Mouse (Mus musculus) liver, embryonic 15.5 days (tissue): ENCODE measurements at regions not wholly inside any gene's neighbourhood (a gene's known extent, or its start where the extent isn't known, plus 50 kb on each side); places are given as distances from the start of the nearest gene placed in this dataset.

ENCODE experiments used
- ATAC-seq: fragments of 200-750 bp; cut with Nextera tagmentation; 2 replicates; pipeline ENCODE4 v1.8.0; 2017; ENCODE audit warnings: moderate number of reproducible peaks, mild to moderate bottlenecking, moderate library complexity; ENCODE audit not compliant: insufficient read depth
- H3K27ac ChIP-seq: fragments of 300-500 bp; sonication (generic); replicated peaks from 2 replicates; pipeline ENCODE4 v1.5.1; 2015; ENCODE audit warnings: mild to moderate bottlenecking, inconsistent platforms
- H3K27me3 ChIP-seq: fragments of 300-500 bp; sonication (generic); 2 replicates; pipeline ENCODE4 v1.6.1; 2015; ENCODE audit warnings: mild to moderate bottlenecking, inconsistent platforms
- H3K36me3 ChIP-seq: fragments of 300-500 bp; sonication (generic); replicated peaks from 2 replicates; pipeline ENCODE4 v1.6.1; 2015; ENCODE audit warnings: moderate library complexity, mild to moderate bottlenecking, inconsistent platforms
- H3K4me1 ChIP-seq: fragments of 300-500 bp; sonication (generic); replicated peaks from 2 replicates; pipeline ENCODE4 v1.6.1; 2015; ENCODE audit warnings: inconsistent platforms
- H3K4me2 ChIP-seq: fragments of 300-500 bp; sonication (generic); 2 replicates; pipeline ENCODE4 v1.6.1; 2015; ENCODE audit warnings: moderate library complexity, mild to moderate bottlenecking, inconsistent platforms
- H3K4me3 ChIP-seq: fragments of 300-500 bp; sonication (generic); replicated peaks from 2 replicates; pipeline ENCODE4 v1.5.1; 2015; ENCODE audit warnings: mild to moderate bottlenecking, inconsistent platforms
- H3K9ac ChIP-seq: fragments of 300-500 bp; sonication (generic); 2 replicates; pipeline ENCODE4 v1.6.1; 2015; ENCODE audit warnings: moderate library complexity, mild to moderate bottlenecking, inconsistent platforms
- H3K9me3 ChIP-seq: fragments of 300-500 bp; sonication (generic); replicated peaks from 2 replicates; pipeline ENCODE4 v1.6.1; 2016; ENCODE audit warnings: inconsistent platforms
- WGBS: fragments of 180-500 bp; shearing (Covaris S2); methylation state at CpG from one replicate; pipeline ENCODE4 v1.1.7; 2015; ENCODE audit warnings: mixed read lengths; ENCODE audit not compliant: insufficient replicate concordance; 5-methylcytosine and 5-hydroxymethylcytosine counted together

DNA sequence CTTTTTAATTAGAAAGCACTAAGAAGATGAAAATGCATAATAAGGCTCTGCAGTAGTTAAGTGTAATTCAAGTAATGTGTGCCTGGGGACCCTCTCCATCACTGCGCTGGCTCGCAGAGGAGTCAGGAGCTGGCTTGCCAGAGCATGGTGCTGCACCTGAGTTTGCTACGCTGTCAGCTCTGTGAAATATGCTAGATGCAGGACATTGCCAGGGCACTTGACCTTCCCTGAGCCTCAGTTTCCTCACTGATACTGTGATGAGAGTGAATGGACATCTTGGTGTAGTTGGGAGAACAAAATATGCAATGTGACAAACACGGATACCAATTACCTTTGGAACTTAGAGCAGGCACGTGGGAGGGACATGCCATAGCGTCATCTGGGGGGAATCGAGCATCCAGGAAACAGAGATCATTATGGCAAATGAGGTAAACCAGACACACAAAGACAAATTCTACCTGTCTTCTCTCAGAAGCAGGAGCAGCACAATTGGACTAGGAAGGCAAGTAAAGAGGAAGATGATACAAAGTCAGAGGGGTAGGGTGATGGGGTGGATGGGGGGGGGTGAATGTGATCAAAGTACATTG lies 133.6 kb upstream of the Slco3a1 start:
- Histone ChIP-seq H3K4me3 (no peak overlapping the region), H3K4me2 (no peak overlapping the region), H3K9ac (no peak overlapping the region), H3K27ac (no peak overlapping the region), H3K9me3 (no peaks in the 10 kb centered on the region), H3K36me3 (no peaks in the 10 kb centered on the region), H3K4me1 (no peaks in the 10 kb centered on the region), H3K27me3 (no peaks in the 10 kb centered on the region)
- WGBS: 67% methylated on average over 7 of the region's 7 CpGs
- ATAC-seq: no peak

DNA sequence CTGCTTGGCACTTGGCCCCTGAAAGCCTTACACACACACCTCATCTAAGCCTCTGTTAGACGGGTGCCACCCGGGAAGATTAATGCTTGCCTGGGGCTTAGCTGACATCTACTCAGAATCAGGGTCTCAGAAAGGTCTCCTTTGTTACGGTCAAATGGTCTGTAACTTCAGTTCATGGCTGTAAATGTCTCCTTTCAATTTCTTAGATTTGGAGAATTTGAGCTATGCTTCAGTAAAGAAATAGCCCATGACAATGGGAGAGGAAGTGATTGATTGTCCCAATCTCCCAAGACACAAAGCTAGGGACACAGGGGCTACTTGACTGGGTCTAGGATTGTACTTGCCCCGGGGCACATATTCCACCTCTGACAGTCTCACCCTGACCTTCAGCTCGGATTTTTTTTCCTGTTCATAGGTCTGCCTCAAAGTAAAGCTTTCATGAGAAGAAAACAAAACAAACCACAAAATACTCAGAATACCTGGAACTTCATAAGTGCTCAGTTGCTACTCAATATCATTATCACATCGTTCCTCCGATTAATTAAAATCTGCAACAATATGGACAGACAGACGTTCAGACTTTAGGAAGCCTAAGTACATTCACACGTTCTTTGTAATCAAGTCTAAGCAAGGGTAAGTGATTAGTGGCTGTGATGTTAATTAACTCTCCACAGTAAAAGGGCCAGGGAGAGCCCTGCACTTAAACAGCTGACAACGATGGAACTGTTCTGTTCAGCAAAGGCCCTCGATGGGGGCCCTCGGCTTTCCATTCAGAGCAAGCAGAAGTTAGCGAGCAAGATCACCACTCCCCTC lies 132.9 kb upstream of the Slco3a1 start:
- no peak overlapping the region for H3K9ac ChIP-seq
- H3K36me3 ChIP-seq: no peaks in the 10 kb centered on the region
- no peak overlapping the region for H3K27ac ChIP-seq
- no peak overlapping the region for H3K4me2 ChIP-seq
- WGBS: 64% methylated on average over 13 of the region's 13 CpGs
- no peaks in the 10 kb centered on the region for H3K27me3 ChIP-seq
- H3K9me3 ChIP-seq: no peaks in the 10 kb centered on the region
- H3K4me3 ChIP-seq: no peak overlapping the region
- no peaks in the 10 kb centered on the region for H3K4me1 ChIP-seq
- ATAC-seq: no peak

DNA sequence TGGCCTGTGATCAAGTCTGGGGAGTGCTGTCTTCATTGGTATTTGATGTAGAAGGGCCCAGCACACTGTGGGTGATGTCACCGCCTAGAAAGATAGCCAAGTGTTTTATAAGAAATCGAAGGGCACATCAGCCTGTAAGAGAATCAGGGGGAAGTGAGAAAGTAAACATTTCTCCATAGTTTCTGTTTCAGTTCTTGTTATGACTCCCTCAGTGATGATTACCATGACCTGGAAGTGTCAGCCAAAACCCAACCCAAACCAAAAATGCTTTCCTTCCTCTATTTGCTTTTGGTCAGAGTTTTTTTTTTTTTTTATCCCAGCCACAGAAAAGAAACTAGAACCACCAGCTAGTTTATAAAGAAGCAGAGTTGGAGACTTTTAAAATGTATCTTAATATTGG lies 129.4 kb upstream of the Slco3a1 start:
- Histone ChIP-seq H3K4me3 (no peak overlapping the region), H3K4me2 (no peak overlapping the region), H3K36me3 (no peaks in the 10 kb centered on the region), H3K4me1 (no peaks in the 10 kb centered on the region), H3K27ac (no peak overlapping the region), H3K27me3 (no peaks in the 10 kb centered on the region), H3K9ac (no peak overlapping the region), H3K9me3 (no peaks in the 10 kb centered on the region)
- 44% methylated on average over 2 of the region's 2 CpGs for WGBS
- ATAC-seq: no peak

DNA sequence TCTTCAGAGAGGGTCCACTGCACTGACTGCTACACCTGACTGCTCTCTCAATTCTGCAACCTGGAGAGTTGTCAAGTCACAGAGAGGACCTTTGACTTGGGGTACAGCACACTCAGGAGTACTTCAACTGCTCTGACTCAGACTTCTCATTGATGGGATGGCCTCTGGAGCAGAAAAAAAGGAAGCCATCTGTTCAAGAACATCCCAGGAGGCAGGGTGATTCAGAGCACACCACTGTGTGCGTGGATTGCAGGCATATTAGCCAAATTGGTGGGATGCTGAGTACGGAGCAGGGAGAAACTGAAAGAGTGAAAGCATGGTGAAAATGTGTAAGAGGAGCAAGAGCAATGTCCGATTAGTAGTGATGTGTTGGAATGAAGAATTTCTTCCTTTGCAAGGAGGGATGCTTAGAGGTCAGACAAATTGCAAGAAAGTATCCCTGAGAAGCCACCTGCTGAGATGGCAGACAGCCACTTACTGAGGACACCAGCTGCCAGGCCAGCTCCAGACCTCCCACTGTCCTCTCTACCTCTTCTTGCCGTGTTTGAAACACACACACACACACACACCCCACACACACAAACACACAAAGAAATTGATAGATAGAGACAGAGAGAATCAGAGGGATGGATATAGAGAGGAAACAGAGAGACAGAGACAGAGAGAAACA lies 119.2 kb upstream of the Slco3a1 start:
- Histone ChIP-seq H3K27ac (no peak overlapping the region), H3K4me2 (no peak overlapping the region), H3K4me3 (no peak overlapping the region), H3K36me3 (no peaks in the 10 kb centered on the region), H3K4me1 (no peaks in the 10 kb centered on the region), H3K9ac (no peak overlapping the region), H3K27me3 (no peaks in the 10 kb centered on the region), H3K9me3 (no peaks in the 10 kb centered on the region)
- ATAC-seq: no peak
- 47% methylated on average over 4 of the region's 4 CpGs for WGBS

DNA sequence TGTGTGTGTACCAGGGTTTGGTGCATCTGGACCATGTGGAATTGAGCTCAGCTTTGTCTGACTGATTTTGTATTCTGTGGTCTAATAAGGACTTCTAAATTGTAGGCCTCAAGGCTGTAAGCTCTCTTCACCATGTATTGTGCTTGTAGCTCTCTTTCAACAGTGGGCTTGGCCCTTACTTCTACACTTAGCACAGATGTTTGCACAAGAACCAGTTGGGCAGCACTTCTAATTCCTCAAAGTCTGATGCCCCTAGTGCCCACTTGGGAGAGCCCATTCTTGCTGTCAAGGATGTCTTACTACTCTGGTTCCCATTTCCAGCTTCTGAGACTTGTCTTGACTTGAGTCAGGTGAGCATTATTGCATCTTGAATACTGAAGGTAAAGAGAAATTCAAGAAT lies 114.5 kb upstream of the Slco3a1 start:
- H3K9ac ChIP-seq: no peak overlapping the region
- H3K9me3 ChIP-seq: no peaks in the 10 kb centered on the region
- H3K27me3 ChIP-seq: no peaks in the 10 kb centered on the region
- H3K4me2 ChIP-seq: no peak overlapping the region
- ATAC-seq: no peak
- H3K4me3 ChIP-seq: no peak overlapping the region
- H3K27ac ChIP-seq: no peak overlapping the region
- no peaks in the 10 kb centered on the region for H3K36me3 ChIP-seq
- no peaks in the 10 kb centered on the region for H3K4me1 ChIP-seq

DNA sequence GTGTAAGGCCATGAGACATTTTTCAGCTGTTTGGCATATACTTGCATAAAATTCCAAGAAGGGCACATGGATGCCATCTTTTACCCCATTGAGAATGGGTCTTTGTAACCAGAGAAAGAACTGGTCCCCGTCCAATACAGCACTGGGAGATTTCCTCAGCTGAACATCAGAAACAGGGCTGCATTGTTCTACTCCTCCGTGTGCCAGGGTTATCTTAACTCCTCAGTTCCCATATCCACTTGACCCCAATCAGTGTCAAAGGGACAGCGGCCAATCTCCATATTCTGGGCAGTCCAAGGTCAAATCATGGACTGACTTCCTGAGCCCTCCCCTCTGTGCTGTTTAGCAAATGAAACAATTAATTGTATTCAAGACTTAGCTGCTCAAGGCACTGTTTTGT lies 112.5 kb upstream of the Slco3a1 start:
- H3K9me3 ChIP-seq: no peaks in the 10 kb centered on the region
- ATAC-seq: no peak
- WGBS: 42% methylated on average over 3 of the region's 3 CpGs

DNA sequence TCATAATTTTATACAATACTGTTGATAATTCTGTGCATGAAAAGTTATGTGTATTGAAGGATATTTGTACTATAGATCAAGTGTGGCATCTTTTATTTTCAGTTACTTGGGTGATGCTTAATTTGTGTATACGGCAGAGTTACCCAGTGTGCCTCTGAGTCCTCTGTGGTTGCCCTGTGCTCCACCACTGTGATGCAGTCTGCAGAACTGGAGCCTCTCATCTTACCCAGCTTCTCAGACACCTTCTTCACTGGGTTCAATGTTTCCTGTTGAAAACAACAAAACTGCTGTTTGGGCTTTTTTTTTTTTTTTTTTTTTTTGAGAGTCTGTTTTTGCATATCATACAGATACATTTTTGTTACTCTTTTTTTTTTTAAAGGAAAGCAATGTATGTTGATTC lies 109.2 kb upstream of the Slco3a1 start:
- no peaks in the 10 kb centered on the region for H3K27me3 ChIP-seq
- no peak overlapping the region for H3K4me2 ChIP-seq
- no peak overlapping the region for H3K4me3 ChIP-seq
- WGBS: 64% methylated on average over 1 of the region's 1 CpGs
- no peak overlapping the region for H3K9ac ChIP-seq
- H3K27ac ChIP-seq: no peak overlapping the region
- H3K36me3 ChIP-seq: no peaks in the 10 kb centered on the region
- no peak for ATAC-seq
- no peaks in the 10 kb centered on the region for H3K4me1 ChIP-seq
- H3K9me3 ChIP-seq: no peaks in the 10 kb centered on the region

More for the DNA sequence above, 112.5 kb upstream of the Slco3a1 start:
- Histone ChIP-seq H3K9ac (no peak overlapping the region), H3K4me1 (no peaks in the 10 kb centered on the region), H3K36me3 (no peaks in the 10 kb centered on the region), H3K27me3 (no peaks in the 10 kb centered on the region), H3K27ac (no peak overlapping the region), H3K4me3 (no peak overlapping the region), H3K4me2 (no peak overlapping the region)

DNA sequence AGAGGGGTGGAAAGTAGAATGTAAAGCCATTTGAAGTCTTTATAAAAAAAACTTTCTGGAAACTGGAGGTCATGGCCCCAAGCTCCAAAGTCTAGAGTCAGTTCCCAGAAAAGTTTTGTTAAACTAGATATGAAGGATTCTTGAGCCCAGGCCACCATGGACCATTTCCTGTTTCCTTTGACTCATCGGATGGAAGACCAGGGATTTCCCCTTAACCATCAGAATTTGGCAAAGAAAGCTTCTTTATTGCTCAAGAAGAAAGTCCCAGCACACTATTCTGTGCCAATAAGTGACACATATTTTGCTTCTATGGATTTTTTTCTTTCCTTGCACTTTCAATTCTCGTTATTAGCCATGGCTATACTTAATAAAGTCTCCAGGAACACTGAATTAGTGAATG lies 92.7 kb upstream of the Slco3a1 start:
- 17% methylated on average over 2 of the region's 2 CpGs for WGBS
- Histone ChIP-seq H3K27me3 (no peaks in the 10 kb centered on the region), H3K36me3 (no peaks in the 10 kb centered on the region), H3K4me3 (no peak overlapping the region), H3K9ac (no peak overlapping the region), H3K27ac (no peak overlapping the region), H3K9me3 (no peaks in the 10 kb centered on the region), H3K4me2 (no peak overlapping the region), H3K4me1 (no peaks in the 10 kb centered on the region)
- ATAC-seq: no peak

DNA sequence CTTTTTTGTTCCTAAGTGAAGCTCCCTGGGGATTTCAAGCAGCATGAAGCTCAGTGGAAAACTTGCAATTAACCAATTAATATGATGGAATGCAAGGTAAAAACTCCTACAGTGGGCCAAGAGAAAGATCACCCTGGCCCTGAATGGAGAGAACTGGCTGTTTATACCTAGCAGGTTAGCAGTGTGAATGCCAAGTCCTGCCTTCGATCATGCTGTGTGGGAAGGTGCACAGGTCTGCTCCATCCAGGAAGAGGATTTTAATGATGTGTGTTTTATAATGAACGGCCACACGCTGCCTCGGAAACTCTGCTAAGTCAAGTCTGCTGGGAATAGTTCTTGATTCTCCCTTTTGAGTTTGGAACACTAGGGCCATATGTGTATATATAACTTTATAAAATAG lies 85.6 kb upstream of the Slco3a1 start:
- Histone ChIP-seq H3K9ac (no peak overlapping the region), H3K9me3 (no peaks in the 10 kb centered on the region), H3K4me3 (no peak overlapping the region), H3K4me2 (no peak overlapping the region), H3K27me3 (no peaks in the 10 kb centered on the region), H3K4me1 (no peaks in the 10 kb centered on the region), H3K27ac (no peak overlapping the region), H3K36me3 (no peaks in the 10 kb centered on the region)
- no peak for ATAC-seq
- WGBS: 66% methylated on average over 4 of the region's 4 CpGs

DNA sequence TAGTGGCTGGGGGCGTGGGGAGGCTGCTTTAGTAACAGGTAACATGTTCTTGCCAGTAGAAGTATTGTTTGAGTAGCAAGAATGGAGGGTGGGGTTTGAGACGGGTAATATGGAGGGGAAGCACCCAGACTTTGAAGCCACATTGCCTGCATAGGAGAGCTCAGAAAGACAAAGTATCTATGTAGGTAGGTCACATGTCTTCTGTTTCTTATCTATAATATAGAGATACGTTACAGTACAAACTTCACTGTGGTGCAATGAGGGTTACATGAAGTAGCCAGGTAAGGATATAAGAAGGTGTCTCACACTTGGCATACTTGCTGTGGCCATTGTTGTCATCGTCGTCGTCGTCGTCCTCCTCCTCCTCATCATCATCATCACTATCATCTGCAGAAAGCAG lies 77.6 kb upstream of the Slco3a1 start:
- Histone ChIP-seq H3K4me2 (no peak overlapping the region), H3K27me3 (no peaks in the 10 kb centered on the region), H3K9ac (no peak overlapping the region), H3K9me3 (no peaks in the 10 kb centered on the region), H3K4me3 (no peak overlapping the region), H3K36me3 (no peaks in the 10 kb centered on the region), H3K27ac (no peak overlapping the region), H3K4me1 (no peaks in the 10 kb centered on the region)
- WGBS: 76% methylated on average over 8 of the region's 8 CpGs
- ATAC-seq: no peak

DNA sequence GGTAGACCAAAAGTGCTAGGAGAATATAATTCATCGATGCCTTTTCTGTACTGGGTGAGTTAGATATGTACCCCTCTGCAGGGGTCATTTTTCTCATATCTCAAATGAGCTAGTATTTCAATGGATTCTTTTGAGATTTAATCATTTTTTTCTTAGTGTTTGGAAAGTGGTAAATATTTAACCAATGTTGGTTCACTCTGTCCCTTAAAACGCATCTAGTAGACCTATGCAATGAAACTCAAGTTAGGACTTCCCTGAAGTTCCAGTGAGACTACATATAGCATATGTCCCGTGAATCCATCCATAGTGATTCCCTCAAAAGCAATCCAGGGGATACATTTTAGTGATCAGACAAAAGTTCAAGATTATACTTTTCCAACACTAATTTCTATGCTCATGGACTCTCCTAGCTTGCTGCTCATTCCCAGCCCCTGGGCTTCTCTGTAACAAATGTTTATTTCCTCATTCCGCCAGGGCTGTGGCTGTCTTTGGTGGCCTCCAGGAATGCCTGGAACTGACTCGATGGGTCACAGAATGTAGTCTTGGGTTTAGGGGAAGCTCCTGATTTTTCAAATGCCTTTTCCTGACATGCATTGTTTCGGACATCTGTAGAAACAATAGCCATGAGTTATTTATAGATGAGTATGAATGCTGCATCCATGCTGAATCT lies 74.4 kb upstream of the Slco3a1 start:
- Histone ChIP-seq H3K4me3 (no peak overlapping the region), H3K9me3 (no peaks in the 10 kb centered on the region), H3K27me3 (no peaks in the 10 kb centered on the region), H3K27ac (no peak overlapping the region), H3K36me3 (no peaks in the 10 kb centered on the region), H3K9ac (no peak overlapping the region), H3K4me2 (no peak overlapping the region), H3K4me1 (no peaks in the 10 kb centered on the region)
- whole genome bisulfite sequencing: 56% methylated on average over 6 of the region's 6 CpGs
- ATAC-seq: no peak
